Mouse (Mus musculus) brain, adult 2 months (tissue): ENCODE measurements around the gene Lrrc8c.

Experiments
- DNase-seq: peaks from one replicate; pipeline ENCODE4 v3.0.0; 2011; ENCODE audit warnings: low read depth, low spot score

Lrrc8c gene

GRCm38 (mm10) chr5:105593630-105594029 lies 74.4 kb downstream of the Lrrc8c start:
- no peak for DNase-seq

GRCm38 (mm10) chr5:105598866-105599265 lies 79.7 kb downstream of the Lrrc8c start:
- DNase-seq, result no peak

- no peak for DNase-seq
Observed at GRCm38 (mm10) chr5:105599315-105599714, 80.1 kb downstream of the Lrrc8c start.

- DNase-seq, result no peak
Observed at GRCm38 (mm10) chr5:105600998-105601397, 81.8 kb downstream of the Lrrc8c start.

GRCm38 (mm10) chr5:105602585-105602984 lies 83.4 kb downstream of the Lrrc8c start:
- DNase-seq, result peak; percentile 14

GRCm38 (mm10) chr5:105605736-105606135 lies 86.5 kb downstream of the Lrrc8c start:
- DNase-seq, result peak; percentile 13

GRCm38 (mm10) chr5:105609683-105610082 lies 90.5 kb downstream of the Lrrc8c start:
- peak; percentile 59 for DNase-seq

- no peak for DNase-seq
Observed at GRCm38 (mm10) chr5:105613002-105613401, 93.8 kb downstream of the Lrrc8c start.

GRCm38 (mm10) chr5:105614000-105614399 lies 94.8 kb downstream of the Lrrc8c start:
- no peak for DNase-seq

- no peak for DNase-seq
Observed at GRCm38 (mm10) chr5:105614682-105615434, 95.7 kb downstream of the Lrrc8c start.

- DNase-seq, result no peak
Observed at GRCm38 (mm10) chr5:105615871-105616454, 96.8 kb downstream of the Lrrc8c start.

GRCm38 (mm10) chr5:105616538-105616937 lies 97.3 kb downstream of the Lrrc8c start:
- DNase-seq, result no peak

- peak; percentile 68 for DNase-seq
Observed at GRCm38 (mm10) chr5:105618510-105618909, 99.3 kb downstream of the Lrrc8c start.

- DNase-seq, result no peak
Observed at GRCm38 (mm10) chr5:105619666-105620065, 100.5 kb downstream of the Lrrc8c start.

GRCm38 (mm10) chr5:105620505-105621116 lies 101.4 kb downstream of the Lrrc8c start:
- peak; percentile 80 for DNase-seq

- no peak for DNase-seq
Observed at GRCm38 (mm10) chr5:105623074-105623713, 104.0 kb downstream of the Lrrc8c start.

GRCm38 (mm10) chr5:105624257-105624656 lies 105.1 kb downstream of the Lrrc8c start:
- no peak for DNase-seq

- DNase-seq, result no peak
Observed at GRCm38 (mm10) chr5:105625504-105626150, 106.4 kb downstream of the Lrrc8c start.

GRCm38 (mm10) chr5:105626355-105626754 lies 107.2 kb downstream of the Lrrc8c start:
- no peak for DNase-seq

GRCm38 (mm10) chr5:105627093-105627492 lies 107.9 kb downstream of the Lrrc8c start:
- no peak for DNase-seq

GRCm38 (mm10) chr5:105629955-105630354 lies 110.8 kb downstream of the Lrrc8c start:
- DNase-seq, result no peak

- peak; percentile 82 for DNase-seq
Observed at GRCm38 (mm10) chr5:105632066-105632465, 112.9 kb downstream of the Lrrc8c start.
